Mouse (Mus musculus) R1 (cell line): Measurements from ENCODE around the gene Ruvbl2.

Experiments
- DNase-seq: peaks from one replicate; pipeline ENCODE4 v3.0.0-alpha.2; 2018; ENCODE audit warnings: low read depth, low spot score

Gene Ruvbl2

DNA sequence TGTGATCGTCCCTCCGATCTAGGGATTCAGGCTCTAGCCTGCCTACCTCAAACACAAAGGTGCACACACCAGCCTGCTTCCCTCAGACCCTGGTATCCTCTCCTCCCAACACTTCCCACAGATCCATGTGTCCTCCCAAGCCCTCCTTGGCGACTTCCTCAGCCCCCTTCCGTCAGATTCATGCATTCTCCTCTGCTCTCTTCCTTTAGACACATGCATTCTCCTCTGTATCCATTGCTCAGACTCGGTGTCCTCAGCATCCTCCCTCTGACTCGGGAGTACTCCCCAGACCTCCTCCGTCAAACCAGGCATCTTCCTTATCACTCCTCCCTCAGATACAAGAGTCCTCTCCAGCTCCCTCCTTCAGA, 4.1 kb downstream of the Ruvbl2 start:
- no peak for DNase-seq

DNA sequence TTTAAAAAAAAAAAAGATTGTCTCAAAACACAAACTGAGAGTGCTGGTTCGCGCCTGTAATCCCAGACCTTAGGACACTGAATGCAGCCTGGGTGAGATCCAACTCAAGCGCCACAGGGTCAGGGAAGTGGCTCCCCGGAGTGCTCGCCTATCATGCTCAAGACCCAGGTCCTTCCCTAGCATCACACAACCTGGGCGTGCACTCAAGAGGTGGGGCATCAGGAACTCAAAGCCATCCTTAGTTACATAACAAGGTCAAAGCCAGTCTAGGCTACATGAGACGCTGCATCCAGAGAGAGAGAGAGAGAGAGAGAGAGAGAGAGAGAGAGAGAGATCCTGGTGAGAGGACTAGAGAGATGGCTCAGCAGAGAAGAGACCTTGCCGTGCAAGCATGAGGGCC, 11.3 kb downstream of the Ruvbl2 start:
- no peak for DNase-seq

DNA sequence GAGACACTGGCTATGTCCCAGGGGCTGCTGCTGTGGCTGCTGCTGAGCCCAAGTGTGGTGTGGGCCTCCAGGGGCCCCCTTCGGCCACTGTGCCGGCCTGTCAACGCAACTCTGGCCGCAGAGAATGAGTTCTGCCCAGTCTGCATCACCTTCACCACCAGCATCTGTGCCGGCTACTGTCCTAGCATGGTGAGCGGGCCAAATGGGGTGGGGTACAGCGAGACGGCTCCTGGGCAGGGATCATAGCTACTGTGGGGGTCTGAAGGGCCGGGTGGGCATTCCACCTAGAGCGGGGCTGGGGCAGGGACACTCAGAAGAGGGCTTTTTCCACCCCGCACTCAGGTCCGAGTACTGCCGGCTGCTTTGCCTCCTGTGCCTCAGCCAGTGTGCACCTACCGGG, 16.7 kb downstream of the Ruvbl2 start:
- no peak for DNase-seq

DNA sequence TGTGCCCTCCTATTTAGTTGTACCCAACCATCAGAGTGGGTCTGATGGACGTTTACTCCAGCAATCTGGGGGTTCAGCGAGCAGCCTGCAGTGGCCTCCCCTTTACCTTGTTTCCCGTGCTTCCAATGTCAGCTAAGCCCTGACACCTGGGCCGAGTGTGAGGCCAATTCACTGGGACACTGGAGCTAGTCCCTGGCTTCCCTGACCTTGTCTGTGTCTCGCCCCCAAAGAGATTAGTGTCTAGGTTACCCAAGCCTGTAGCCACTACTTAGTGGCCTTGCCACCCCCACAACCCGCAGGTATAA, 17.3 kb downstream of the Ruvbl2 start, which contains the start of gene Lhb:
Gene Lhb, plus strand, starts transcription at position 206 of the 305 bp plus-strand sequence.
- DNase-seq: no peak

DNA sequence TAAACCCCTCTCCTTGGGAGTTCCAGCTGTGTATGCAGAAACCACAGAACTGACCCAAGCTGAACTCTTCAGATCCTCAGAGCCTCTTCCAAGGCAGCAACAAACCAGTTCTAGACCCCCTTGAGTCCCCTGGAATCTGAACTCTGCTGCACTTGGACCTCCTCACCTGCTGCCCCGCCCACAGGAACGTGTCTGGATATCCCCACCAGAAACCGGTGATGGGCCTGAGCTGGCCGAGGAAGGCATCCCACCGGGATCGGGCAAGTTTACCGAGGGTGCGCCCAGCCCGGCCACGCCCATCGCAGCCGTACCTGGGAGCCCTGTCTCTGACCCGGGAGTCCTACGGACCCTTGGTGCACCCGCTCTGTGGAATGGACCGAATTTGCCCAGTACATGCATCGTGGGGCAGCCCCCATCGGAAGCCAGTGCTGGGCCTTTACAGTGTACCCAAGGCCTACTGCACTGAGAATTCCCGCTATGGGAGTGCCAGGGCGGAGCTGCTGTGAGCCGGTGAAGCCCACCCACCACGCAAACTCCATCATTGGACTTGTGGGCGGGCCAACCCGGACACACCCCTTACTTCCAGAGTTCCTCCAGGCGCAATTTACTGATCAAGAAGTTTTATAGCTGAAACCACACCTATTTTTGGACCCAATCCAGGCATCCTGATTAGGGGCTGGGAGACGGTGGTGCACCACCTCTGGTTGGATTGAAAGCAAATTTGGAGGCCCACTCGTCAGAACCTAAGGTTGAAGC, 17.9 kb downstream of the Ruvbl2 start:
- DNase-seq: peak; percentile 89

DNA sequence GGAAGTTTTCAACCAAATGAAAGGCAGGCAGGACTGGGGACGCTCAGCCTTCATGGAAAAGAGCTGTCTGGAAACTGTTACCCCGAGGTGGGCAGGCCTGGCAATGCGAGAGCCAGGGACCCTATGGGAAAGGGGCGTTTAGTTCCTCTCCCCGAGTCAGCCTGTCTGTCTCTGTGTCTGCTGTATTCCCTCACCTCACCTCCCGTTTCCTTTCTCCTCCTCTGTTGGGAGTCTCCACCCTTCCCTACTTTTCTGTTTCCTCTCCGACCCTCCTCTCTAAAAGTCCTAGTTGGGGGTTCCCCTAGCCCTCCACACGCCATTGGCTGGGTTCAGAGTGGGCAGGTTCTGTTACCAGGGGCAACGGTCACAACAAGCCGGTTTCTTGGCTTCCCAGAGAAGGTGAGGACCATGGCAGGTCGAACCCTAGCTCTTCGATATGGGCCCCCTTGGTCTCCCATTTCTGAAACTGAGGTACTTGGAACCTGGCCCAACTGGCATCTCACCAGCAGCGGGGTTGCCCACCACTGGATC, 19.9 kb downstream of the Ruvbl2 start:
- DNase-seq: peak; percentile 46

DNA sequence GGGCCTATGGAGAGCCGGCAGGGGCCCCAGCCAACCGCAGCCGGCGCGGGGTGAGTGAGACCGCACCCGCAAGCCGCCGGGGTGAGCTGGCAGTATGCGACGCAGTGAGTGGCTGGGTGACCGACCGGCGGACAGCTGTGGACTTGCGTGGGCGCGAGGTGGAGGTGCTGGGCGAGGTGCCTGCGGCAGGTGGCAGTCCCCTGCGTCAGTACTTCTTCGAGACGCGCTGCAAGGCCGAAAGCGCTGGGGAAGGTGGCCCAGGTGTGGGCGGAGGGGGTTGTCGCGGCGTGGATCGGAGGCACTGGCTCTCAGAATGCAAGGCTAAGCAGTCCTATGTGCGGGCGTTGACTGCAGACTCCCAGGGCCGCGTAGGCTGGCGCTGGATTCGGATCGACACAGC, 22.3 kb downstream of the Ruvbl2 start:
- DNase-seq: no peak

DNA sequence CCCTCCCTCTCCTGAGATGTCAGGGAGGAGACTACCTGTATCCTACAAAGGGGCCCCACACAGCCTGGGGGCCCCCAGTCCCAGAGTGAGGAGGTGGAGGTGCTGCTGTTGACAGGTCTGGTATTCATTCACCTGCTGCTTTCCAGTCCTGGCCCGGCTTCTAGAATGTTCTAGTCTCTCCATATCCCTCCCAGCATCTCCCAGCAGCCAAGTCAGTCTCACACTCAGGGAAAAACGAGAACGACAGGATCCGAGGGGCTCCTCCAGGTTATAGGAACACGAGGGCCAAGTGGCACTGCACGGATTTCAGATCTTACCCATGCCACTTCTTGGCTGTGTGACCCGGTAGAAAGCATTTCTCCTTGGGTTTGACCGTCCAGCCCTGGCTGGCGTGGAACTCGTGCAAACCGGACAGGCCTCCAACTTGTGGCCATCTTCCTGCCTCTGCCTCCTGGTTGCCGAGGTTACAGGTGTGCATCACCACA, 23.1 kb downstream of the Ruvbl2 start:
- DNase-seq: no peak

DNA sequence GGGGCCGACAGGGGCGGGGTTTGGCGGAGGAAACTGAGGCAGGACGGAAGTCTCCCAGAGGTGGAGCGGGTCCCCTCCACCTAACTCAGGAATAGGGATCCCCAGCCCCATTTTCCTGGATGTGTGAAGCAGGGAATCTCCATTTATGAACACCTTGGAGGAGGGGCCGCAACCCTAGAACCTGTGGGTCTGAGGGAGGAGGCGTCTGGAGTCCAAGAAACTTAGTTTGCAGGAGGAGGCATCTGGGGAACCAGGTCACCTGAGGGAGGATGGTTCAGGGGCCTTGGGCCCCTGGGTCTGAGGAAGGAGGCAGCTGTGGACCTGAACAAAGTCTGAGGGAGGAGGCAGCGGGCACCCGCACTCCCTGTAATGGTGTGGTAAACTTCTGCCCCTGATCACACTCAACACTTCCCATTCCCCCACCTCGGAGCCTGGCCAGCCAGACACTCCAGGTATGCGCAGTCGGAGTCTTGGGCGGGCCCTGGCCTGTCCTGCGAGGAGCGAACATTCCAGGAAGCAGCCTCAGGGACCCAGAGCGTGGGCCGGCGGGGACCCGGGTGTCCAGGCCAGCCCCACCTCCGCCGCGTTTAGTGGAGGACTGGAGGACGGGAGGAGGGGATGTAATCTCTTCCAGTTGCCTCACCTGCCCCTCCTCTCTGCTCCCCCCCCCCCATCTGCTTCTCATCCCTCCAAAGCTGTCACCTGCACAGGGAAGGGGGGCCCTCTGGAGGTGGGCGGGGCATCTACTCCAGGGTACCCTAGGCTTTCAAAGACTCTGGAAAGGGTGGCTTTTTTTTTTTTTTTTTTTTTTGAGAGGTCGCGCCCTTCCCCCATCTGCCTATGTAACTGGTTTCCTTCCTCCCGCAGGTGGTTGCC, 23.8 kb downstream of the Ruvbl2 start:
- DNase-seq: no peak

DNA sequence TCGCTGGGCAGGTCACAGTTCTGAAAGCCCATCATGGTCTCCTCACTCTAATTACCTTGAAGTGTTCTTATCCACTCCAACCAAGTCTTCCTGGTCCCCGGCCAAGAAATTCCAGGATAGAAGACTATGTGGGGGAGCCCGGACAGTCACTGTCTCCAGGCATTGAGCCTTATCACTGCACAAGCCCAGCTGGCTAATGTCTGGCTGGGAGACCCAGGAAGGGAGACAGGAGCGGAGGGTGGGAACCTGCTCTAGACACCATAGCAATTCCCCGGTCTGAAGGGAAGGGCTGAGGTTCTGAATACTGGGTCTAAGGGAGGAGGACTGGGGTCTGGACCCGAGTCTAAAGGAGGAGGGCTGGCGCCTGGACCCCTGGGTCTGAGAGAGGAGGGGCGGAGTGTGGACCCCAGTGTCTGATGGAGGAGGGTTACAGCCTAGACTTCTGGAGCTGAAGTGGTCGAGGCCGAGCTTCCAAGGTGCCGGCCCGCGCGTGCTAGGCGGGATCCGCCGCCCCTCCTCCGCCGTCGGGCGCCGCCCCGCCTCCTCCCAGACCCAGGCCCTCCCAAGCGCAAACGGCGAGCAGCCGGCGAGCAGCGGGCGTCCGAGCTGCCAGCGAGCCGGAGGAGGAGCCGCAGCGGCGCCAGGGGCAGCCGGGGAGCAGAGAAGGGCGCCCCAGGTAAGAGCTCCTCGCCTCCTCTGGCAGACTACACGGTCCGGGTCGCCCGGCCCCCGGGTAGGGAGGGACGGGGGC, 24.6 kb downstream of the Ruvbl2 start, which contains the start of gene Ntf5:
Gene Ntf5, plus strand, starts transcription at position 583 of the 751 bp plus-strand sequence.
- peak; percentile 69 for DNase-seq

DNA sequence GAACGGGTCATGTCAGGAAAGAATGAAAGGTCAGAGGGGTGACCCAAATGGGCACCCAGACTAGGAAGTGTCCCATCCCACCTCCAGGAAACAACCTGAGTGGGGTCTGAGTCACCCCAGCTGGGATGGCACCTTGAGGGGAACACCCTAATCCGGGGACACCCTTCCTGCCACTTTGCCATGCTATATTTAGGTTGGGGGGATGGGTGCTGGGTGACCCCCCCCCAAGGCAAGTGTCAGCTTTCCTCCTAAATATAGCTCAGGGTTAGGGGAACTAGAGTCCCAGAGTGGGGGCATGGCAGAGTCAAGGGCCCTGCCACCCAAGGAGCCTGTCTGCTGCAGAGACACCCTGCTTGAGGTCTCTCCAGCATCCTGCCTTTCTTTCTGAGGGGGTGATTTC, 25.5 kb downstream of the Ruvbl2 start:
- no peak for DNase-seq

DNA sequence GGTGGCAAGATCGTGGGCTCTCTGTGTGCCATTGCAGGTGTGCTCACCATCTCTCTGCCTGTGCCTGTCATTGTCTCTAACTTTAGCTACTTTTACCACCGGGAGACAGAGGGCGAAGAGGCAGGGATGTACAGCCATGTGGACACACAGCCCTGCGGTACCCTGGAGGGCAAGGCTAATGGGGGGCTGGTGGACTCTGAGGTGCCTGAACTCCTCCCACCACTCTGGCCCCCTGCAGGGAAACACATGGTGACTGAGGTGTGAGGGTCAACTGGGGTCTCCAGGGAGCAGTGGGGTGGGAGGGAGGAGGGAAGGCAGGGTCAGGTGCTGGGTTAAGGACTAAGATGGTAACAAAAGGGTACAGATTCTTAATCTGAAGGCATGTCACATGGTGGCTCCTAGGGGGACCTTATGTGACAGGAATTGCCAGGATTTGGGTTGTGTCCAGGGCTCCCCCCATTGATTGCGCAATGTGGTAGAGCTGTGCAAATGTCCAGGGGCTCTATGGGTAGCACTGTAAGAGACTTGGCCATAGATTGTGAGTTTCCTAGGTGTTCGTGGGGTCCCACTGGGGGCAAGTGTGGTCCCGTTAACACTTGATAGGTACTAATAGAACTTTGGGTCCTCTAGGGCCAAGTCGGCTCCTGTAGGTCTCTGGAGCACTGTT, 28.3 kb downstream of the Ruvbl2 start:
- DNase-seq: no peak

DNA sequence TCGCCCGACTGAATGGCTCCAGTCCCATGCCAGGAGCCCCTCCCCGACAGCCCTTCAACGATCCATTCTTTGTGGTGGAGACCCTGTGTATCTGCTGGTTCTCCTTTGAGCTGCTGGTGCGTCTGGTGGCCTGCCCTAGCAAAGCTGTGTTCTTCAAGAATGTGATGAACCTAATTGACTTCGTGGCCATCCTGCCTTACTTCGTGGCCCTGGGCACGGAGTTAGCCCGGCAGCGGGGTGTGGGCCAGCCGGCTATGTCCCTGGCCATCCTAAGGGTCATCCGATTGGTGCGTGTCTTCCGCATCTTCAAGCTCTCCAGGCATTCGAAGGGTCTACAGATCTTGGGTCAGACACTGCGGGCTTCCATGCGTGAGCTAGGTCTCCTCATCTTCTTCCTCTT, 28.9 kb downstream of the Ruvbl2 start:
- DNase-seq: no peak

DNA sequence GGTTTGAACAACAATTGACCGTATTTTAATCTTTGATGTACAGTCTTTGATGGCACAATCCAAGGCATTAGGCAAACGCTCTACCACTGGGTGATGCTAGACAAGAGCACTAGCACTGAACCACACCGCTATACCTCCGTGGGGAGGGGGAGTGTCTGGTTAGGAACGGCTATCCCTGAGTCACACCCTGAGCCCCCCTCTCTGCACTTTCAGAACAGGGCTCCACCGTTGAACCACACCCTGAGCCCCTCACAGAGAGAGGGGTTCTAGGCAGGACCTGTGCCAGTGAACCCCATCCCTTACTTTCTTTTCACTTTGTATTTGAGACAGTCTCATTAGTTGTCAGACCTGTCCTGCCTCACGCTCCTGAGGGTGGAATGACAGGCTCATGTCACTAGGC, 29.5 kb downstream of the Ruvbl2 start:
- DNase-seq: no peak

DNA sequence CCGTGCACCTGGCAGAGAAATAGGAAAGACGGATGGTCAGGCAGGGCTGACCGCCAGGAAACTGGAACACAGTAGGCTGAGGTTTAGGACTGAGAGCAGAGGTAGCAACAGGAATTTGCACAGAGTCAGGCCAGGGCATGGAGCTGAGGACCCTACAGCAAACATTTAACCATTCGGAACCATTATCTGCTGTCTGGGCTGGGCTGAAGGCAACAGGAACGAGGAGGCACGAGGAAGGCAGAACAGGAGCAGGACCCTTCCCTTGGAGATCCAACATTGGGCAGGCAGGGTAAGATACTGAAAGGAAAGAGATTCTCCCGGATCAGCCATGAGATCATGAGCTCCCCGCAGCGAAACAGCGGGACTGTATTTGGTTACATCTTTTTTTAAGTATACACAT, 30.1 kb downstream of the Ruvbl2 start:
- no peak for DNase-seq

DNA sequence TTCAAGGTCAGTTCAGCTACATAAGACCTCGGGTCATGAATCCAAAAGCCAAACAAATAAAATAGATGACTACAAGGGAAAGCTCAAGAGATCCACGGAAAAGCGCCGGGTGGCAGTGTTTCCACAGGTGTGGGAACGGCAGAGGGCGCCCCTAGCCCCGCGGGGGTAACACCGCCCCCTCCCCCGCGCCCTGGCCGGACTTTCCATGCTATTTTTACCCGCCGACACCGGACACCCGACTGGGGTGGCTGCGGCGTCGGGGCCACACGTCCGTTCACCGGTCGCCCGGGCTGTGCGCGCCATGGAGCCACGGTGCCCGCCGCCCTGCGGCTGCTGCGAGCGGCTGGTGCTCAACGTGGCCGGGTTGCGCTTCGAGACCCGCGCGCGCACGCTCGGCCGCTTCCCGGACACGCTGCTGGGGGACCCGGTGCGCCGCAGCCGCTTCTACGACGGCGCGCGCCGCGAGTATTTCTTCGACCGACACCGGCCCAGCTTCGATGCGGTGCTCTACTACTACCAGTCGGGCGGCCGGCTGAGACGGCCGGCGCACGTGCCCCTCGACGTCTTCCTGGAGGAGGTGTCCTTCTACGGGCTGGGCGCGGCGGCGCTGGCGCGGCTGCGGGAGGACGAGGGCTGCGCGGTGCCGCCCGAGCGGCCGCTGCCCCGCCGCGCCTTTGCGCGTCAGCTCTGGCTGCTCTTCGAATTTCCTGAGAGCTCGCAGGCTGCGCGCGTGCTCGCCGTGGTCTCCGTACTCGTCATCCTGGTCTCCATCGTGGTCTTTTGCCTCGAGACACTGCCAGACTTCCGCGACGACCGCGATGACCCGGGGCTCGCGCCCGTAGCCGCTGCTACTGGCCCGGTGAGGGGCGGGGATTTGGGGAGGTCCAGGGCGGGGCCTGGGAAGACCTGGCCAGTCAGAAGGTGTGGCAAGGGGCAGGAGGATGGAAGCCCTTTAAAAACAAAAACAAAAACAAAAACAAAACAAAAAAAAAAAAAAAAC, 31.4 kb downstream of the Ruvbl2 start:
- DNase-seq: peak; percentile 37

DNA sequence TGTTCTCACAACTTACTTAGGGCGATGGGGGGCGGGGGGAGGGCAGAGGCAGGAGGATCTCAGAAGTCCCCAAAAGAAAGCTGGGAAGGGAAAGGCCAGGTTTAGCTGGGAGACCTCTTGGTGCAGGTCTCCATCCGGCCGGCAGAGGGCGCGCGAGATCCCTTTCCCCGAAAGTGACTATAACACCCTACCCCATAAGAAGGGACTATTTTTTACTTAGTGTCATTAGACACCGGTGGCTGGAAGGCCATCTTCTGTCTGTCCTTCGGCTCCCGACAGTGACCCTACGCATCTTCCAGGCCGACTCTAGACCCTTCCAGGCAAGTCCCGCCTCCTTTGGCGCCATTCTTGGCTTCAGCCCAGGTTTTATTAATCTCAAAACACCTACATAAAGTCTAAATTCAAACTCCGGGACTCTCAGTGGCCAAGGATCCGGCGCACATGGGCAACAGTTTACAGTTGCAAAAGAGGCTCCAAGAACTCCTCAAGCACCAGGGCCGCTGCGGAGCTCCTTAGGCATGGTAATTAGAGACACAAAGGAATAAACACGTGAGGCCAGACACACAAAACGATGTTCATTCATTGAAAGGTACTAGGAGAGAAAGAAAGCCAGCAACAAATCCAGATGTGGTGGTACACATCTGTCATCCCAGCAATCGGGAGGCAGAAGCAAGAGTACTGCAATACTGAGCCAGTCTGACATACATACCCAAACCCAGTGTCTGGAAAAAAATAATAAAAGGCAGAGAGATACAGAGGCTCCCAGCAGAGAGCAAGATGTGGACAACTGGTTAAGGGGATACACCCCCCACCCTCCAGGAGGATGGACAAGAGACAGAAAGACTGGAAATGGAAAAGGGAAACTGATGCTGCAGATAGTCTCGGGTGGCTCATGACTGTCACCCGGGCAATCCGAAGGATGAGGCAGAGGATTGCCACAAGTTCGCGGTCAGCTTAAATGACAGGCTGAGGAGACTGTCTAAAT, 32.5 kb downstream of the Ruvbl2 start, which contains the start of gene Kcna7:
Gene Kcna7, plus strand, starts transcription at position 563 of the 985 bp plus-strand sequence.
- DNase-seq: peak; percentile 76

DNA sequence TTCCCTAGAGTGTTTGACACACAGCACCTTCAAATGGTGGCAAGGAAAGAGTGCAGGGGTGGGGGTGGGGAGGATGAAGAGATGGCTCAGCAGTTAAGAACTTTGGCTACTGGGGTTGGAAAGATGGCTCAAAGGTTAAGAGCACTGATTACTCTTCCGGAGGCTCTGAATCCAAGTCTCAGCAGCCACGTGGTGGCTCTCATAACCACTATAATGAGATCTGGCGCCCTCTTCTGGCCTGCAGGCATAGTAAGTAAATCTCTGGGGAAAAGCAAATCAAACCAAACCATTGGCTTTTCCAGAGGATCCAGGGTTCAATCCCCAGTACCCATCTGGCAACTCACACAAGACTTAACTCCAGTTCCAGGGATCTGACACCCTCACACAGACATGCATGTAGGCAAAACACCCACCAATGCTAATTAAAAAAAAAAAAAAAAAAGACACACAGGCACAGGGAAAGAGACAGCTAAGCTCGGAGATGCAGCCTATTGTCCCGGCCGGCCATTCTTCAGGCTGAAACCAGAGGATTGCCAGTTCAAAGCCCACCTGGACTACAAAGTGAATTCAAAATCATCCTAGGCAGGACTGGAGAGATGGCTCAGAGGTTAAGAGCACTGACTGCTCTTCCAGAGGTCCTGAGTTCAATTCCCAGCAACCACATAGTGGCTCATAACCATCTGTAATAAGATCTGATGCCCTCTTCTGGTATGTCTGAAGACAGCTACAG, 34.2 kb downstream of the Ruvbl2 start:
- peak; percentile 89 for DNase-seq
